Mouse (Mus musculus) stomach, embryonic 16.5 days (tissue): ENCODE data around the gene Smim14. TPM values are rescaled to one million over a fixed set of nuclear protein-coding genes. Genes with fewer than 3 reads are reported as not detected.
A peak's percentile ranks its signal among the peaks of the same experiment; 100 is the strongest.

Experiments
- ATAC-seq: fragments of 200-750 bp; cut with Nextera tagmentation; 2 replicates; pipeline ENCODE4 v1.8.0; 2017; ENCODE audit warnings: moderate number of reproducible peaks, moderate TSS enrichment; ENCODE audit not compliant: insufficient read depth, low FRiP score
- H3K27ac ChIP-seq: fragments of 300-500 bp; sonication (generic); 2 replicates; pipeline ENCODE4 v1.5.1; 2014; ENCODE audit warnings: low read length
- H3K27me3 ChIP-seq: fragments of 300-500 bp; sonication (generic); 2 replicates; pipeline ENCODE4 v1.6.1; 2014; ENCODE audit warnings: low read length, control low read depth, mixed read lengths; ENCODE audit not compliant: control insufficient read depth, insufficient read depth
- H3K36me3 ChIP-seq: fragments of 300-500 bp; sonication (generic); 2 replicates; pipeline ENCODE4 v1.6.1; 2014; ENCODE audit warnings: low read length; ENCODE audit not compliant: control insufficient read depth, insufficient read depth
- H3K4me1 ChIP-seq: fragments of 300-500 bp; sonication (generic); 2 replicates; pipeline ENCODE4 v1.6.1; 2014; ENCODE audit warnings: low read length, control low read depth, mixed read lengths; ENCODE audit not compliant: control insufficient read depth, insufficient read depth
- H3K4me2 ChIP-seq: fragments of 300-500 bp; sonication (generic); 2 replicates; pipeline ENCODE4 v1.6.1; 2014; ENCODE audit warnings: low read depth, low read length, mixed read lengths
- H3K4me3 ChIP-seq: fragments of 300-500 bp; sonication (generic); replicated peaks from 2 replicates; pipeline ENCODE4 v1.5.1; 2014; ENCODE audit warnings: mild to moderate bottlenecking, low read length
- H3K9ac ChIP-seq: fragments of 300-500 bp; sonication (generic); 2 replicates; pipeline ENCODE4 v1.6.1; 2014; ENCODE audit warnings: low read length
- H3K9me3 ChIP-seq: fragments of 300-500 bp; sonication (generic); replicated peaks from 2 replicates; pipeline ENCODE4 v1.6.1; 2016; ENCODE audit warnings: low read length, control low read depth; ENCODE audit not compliant: control insufficient read depth
- WGBS: fragments of 180-500 bp; shearing (Covaris S2); extraction: QIAGEN DNeasy Blood & Tissue Kit; methylation state at CpG from one replicate; pipeline ENCODE4 v1.1.7; 2014; 5-methylcytosine and 5-hydroxymethylcytosine counted together
- polyA plus RNA-seq: library from polyadenylated mRNA; unstranded; fragments of >200 nt; fragmentation: Nextera tagmentation; extraction: Ambion mirVana; gene quantifications from 2 replicates; pipeline ENCODE4 v1.2.1, GENCODE M21; 2015

Gene Smim14
- polyA plus RNA-seq, result 187 and 192 TPM in 2 replicates

- ATAC-seq, result peak; percentile 97
These were observed at the start of gene Smim14, which contains the start of gene Ube2k for GRCm38 (mm10) chr5:65536751-65537419. Smim14 (minus strand) TSS chr5:65537184. Ube2k (plus strand) TSS chr5:65537233.

GRCm38 (mm10) chr5:65586291-65586690 is 49.3 kb upstream of the Smim14 start:
- Histone ChIP-seq H3K27ac (no peak overlapping the region), H3K4me1 (no peaks in the 10 kb centered on the region), H3K4me3 (no peak overlapping the region), H3K4me2 (no peak overlapping the region), H3K36me3 (peaks cover 10% of the 10 kb centered on the region), H3K9ac (no peak overlapping the region), H3K27me3 (no peaks in the 10 kb centered on the region), H3K9me3 (no peaks in the 10 kb centered on the region)
- ATAC-seq, result no peak
- WGBS, result 91% methylated on average over 5 of the region's 5 CpGs

More at GRCm38 (mm10) chr5:65536751-65537419, at the start of gene Smim14, which contains the start of gene Ube2k:
- H3K9ac ChIP-seq, result peak within 1 kb of the TSS; percentile 92
- peak within 1 kb of the TSS; percentile 76 for H3K4me2 ChIP-seq
- whole genome bisulfite sequencing, result under 1% methylated on average over 66 of the region's 66 CpGs
- peak within 1 kb of the TSS; percentile 60 for H3K4me3 ChIP-seq
- H3K27me3 ChIP-seq, result no peaks in the 10 kb centered on the region
- H3K27ac ChIP-seq, result peak within 1 kb of the TSS; percentile 95
- H3K4me1 ChIP-seq, result peaks cover 6% of the 10 kb centered on the region
- H3K36me3 ChIP-seq, result no peaks in the 10 kb centered on the region
- no peaks in the 10 kb centered on the region for H3K9me3 ChIP-seq

GRCm38 (mm10) chr5:65578545-65578944 is 41.6 kb upstream of the Smim14 start:
- Histone ChIP-seq H3K27ac (no peak overlapping the region), H3K9me3 (no peaks in the 10 kb centered on the region), H3K4me1 (no peaks in the 10 kb centered on the region), H3K36me3 (peaks cover 4% of the 10 kb centered on the region), H3K4me2 (no peak overlapping the region), H3K9ac (no peak overlapping the region), H3K27me3 (no peaks in the 10 kb centered on the region), H3K4me3 (no peak overlapping the region)
- WGBS, result 68% methylated on average over 3 of the region's 3 CpGs
- ATAC-seq, result no peak

- no peak for ATAC-seq
- Histone ChIP-seq H3K4me3 (no peak overlapping the region), H3K4me1 (no peaks in the 10 kb centered on the region), H3K9ac (no peak overlapping the region), H3K27me3 (no peaks in the 10 kb centered on the region), H3K27ac (no peak overlapping the region), H3K36me3 (no peaks in the 10 kb centered on the region), H3K4me2 (no peak overlapping the region), H3K9me3 (no peaks in the 10 kb centered on the region)
- 76% methylated on average over 2 of the region's 2 CpGs for WGBS
These were observed 38.9 kb upstream of the Smim14 start for GRCm38 (mm10) chr5:65575896-65576295.

GRCm38 (mm10) chr5:65574876-65575275 is 37.9 kb upstream of the Smim14 start:
- peak; percentile 10; the same call in 1 of the 2 replicates for ATAC-seq
- Histone ChIP-seq H3K4me3 (no peak overlapping the region), H3K36me3 (no peaks in the 10 kb centered on the region), H3K4me2 (no peak overlapping the region), H3K27me3 (no peaks in the 10 kb centered on the region), H3K4me1 (no peaks in the 10 kb centered on the region), H3K9ac (no peak overlapping the region), H3K9me3 (no peaks in the 10 kb centered on the region), H3K27ac (no peak overlapping the region)
- 60% methylated on average over 2 of the region's 2 CpGs for WGBS

GRCm38 (mm10) chr5:65565486-65565885 is 28.5 kb upstream of the Smim14 start:
- H3K4me3 ChIP-seq, result no peak overlapping the region
- no peaks in the 10 kb centered on the region for H3K36me3 ChIP-seq
- H3K27ac ChIP-seq, result no peak overlapping the region
- H3K27me3 ChIP-seq, result no peaks in the 10 kb centered on the region
- no peak overlapping the region for H3K4me2 ChIP-seq
- H3K9ac ChIP-seq, result no peak overlapping the region
- no peaks in the 10 kb centered on the region for H3K9me3 ChIP-seq
- WGBS, result 82% methylated on average over 2 of the region's 2 CpGs
- H3K4me1 ChIP-seq, result no peaks in the 10 kb centered on the region
- ATAC-seq, result no peak

- no peak for ATAC-seq
- H3K4me2 ChIP-seq, result no peak overlapping the region
- H3K27ac ChIP-seq, result no peak overlapping the region
- H3K9me3 ChIP-seq, result no peaks in the 10 kb centered on the region
- no peaks in the 10 kb centered on the region for H3K4me1 ChIP-seq
- no peaks in the 10 kb centered on the region for H3K36me3 ChIP-seq
- H3K27me3 ChIP-seq, result no peaks in the 10 kb centered on the region
- no peak overlapping the region for H3K4me3 ChIP-seq
- no peak overlapping the region for H3K9ac ChIP-seq
- 50% methylated on average over 15 of the region's 20 CpGs for whole genome bisulfite sequencing
These were observed 24.3 kb upstream of the Smim14 start for GRCm38 (mm10) chr5:65561125-65561893.

GRCm38 (mm10) chr5:65557109-65557508 is 20.1 kb upstream of the Smim14 start:
- Histone ChIP-seq H3K27ac (no peak overlapping the region), H3K4me3 (no peak overlapping the region), H3K9ac (no peak overlapping the region), H3K9me3 (peaks cover 2% of the 10 kb centered on the region; the same call in 1 of the 2 replicates), H3K36me3 (0 out of 2 replicates have a peak, but pooled peaks cover 5% of the 10 kb centered on the region), H3K4me1 (no peaks in the 10 kb centered on the region), H3K27me3 (no peaks in the 10 kb centered on the region), H3K4me2 (no peak overlapping the region)
- no peak for ATAC-seq

GRCm38 (mm10) chr5:65549677-65550076 is 12.7 kb upstream of the Smim14 start:
- no peaks in the 10 kb centered on the region for H3K4me1 ChIP-seq
- peaks cover 2% of the 10 kb centered on the region; the same call in 1 of the 2 replicates for H3K9me3 ChIP-seq
- no peak overlapping the region for H3K4me2 ChIP-seq
- no peaks in the 10 kb centered on the region for H3K27me3 ChIP-seq
- H3K9ac ChIP-seq, result no peak overlapping the region
- no peak for ATAC-seq
- no peak overlapping the region for H3K4me3 ChIP-seq
- no peak overlapping the region for H3K27ac ChIP-seq
- H3K36me3 ChIP-seq, result 0 out of 2 replicates have a peak, but pooled peaks cover 5% of the 10 kb centered on the region
- 65% methylated on average over 1 of the region's 1 CpGs for WGBS
